Mouse (Mus musculus) spleen, adult 2 months (tissue): ENCODE results near the gene Gdf11.

ENCODE experiments used
- CTCF ChIP-seq: fragments of 200-500 bp; IDR thresholded peaks from 2 replicates; pipeline ENCODE4 v1.5.1; 2011; ENCODE audit warnings: mild to moderate bottlenecking, inconsistent platforms; ENCODE audit not compliant: insufficient read depth, insufficient read length, insufficient replicate concordance; ENCODE audit errors: extremely low read depth
- POLR2A ChIP-seq: fragments of 200-500 bp; IDR thresholded peaks from 2 replicates; pipeline ENCODE4 v1.6.1; 2011; ENCODE audit warnings: low read depth, low read length, inconsistent platforms

GRCm38 (mm10) chr10:128850339-128850738 is 41.2 kb downstream of the Gdf11 start:
- TF ChIP-seq CTCF (no peak), POLR2A (no peak)
